9 mouse cellular contexts compared by ENCODE assay signal in genomic region chr1:165814521-165815278, GRCm38 (mm10). TPM values are rescaled to one million over a fixed set of nuclear protein-coding genes. Genes with fewer than 3 reads are reported as not detected.
DNase-seq lines count a peak whose midpoint lies in the region; ATAC-seq lines count a peak whose summit lies in the region.
"Had no signal": no experiment of that assay in that cellular context is flagged by ENCODE, and none has a peak within 500 bp of the region (broad histone marks: within the 10 kb centered on the region; RNA-seq: fewer than 3 reads in every experiment).

No protein-coding gene starts in this region.

- 42% methylated on average over 14 of the region's 14 CpGs for WGBS in lung, embryonic 15.5 days
- WGBS in embryonic facial prominence, embryonic 15.5 days = 21% methylated on average over 14 of the region's 14 CpGs
- WGBS in hindbrain, embryonic 14.5 days = 12% methylated on average over 14 of the region's 14 CpGs
- WGBS in neural tube, embryonic 14.5 days = 16% methylated on average over 14 of the region's 14 CpGs

- H3K4me1 ChIP-seq in lung, embryonic 15.5 days = peaks cover 11% of the 10 kb centered on the region; the same call in 1 of the 2 replicates
- H3K4me1 ChIP-seq in embryonic facial prominence, embryonic 15.5 days = peaks cover 19% of the 10 kb centered on the region
- H3K4me1 ChIP-seq in hindbrain, embryonic 14.5 days (replicated peaks; ENCODE audit: control insufficient read depth, insufficient read depth, low read length) = peaks cover 14% of the 10 kb centered on the region
- H3K4me1 ChIP-seq in neural tube, embryonic 14.5 days (ENCODE audit: control insufficient read depth, insufficient read depth, low read length) = peaks cover 12% of the 10 kb centered on the region; the same call in 1 of the 2 replicates

- no peak for ATAC-seq in lung, embryonic 15.5 days (ENCODE audit: borderline replicate concordance, extremely low read depth, low FRiP score, low TSS enrichment)
- ATAC-seq in embryonic facial prominence, embryonic 15.5 days (ENCODE audit: insufficient number of reproducible peaks, low FRiP score, low TSS enrichment, low read depth) = no peak
- no peak for ATAC-seq in hindbrain, embryonic 14.5 days (ENCODE audit: low FRiP score)
- no peak for ATAC-seq in neural tube, embryonic 14.5 days (ENCODE audit: low read depth)

- no peaks in the 10 kb centered on the region for H3K36me3 ChIP-seq in lung, embryonic 15.5 days
- no peaks in the 10 kb centered on the region for H3K36me3 ChIP-seq in embryonic facial prominence, embryonic 15.5 days
- H3K36me3 ChIP-seq in hindbrain, embryonic 14.5 days (replicated peaks; ENCODE audit: control insufficient read depth, insufficient read depth) = no peaks in the 10 kb centered on the region
- H3K36me3 ChIP-seq in neural tube, embryonic 14.5 days (ENCODE audit: control insufficient read depth, insufficient read depth, low read length) = no peaks in the 10 kb centered on the region
- H3K36me3 ChIP-seq: liver, embryonic 15.5 days had no signal

- H3K4me3 ChIP-seq in lung, embryonic 15.5 days = no peak overlapping the region
- no peak overlapping the region for H3K4me3 ChIP-seq in embryonic facial prominence, embryonic 15.5 days (replicated peaks)
- no peak overlapping the region for H3K4me3 ChIP-seq in hindbrain, embryonic 14.5 days (replicated peaks; ENCODE audit: low read length)
- H3K4me3 ChIP-seq in neural tube, embryonic 14.5 days (ENCODE audit: low read depth, low read length) = no peak overlapping the region
- H3K4me3 ChIP-seq: liver, embryonic 15.5 days had no signal

- 0 out of 2 replicates have a peak, but pooled peaks cover 4% of the 10 kb centered on the region for H3K27me3 ChIP-seq in lung, embryonic 15.5 days
- peaks cover 31% of the 10 kb centered on the region for H3K27me3 ChIP-seq in embryonic facial prominence, embryonic 15.5 days
- peaks cover 29% of the 10 kb centered on the region for H3K27me3 ChIP-seq in hindbrain, embryonic 14.5 days (ENCODE audit: control insufficient read depth, insufficient read depth, low read length)
- peaks cover 6% of the 10 kb centered on the region; the same call in 1 of the 2 replicates for H3K27me3 ChIP-seq in neural tube, embryonic 14.5 days (ENCODE audit: control insufficient read depth, insufficient read depth, low read length)

- H3K9me3 ChIP-seq in lung, embryonic 15.5 days = no peaks in the 10 kb centered on the region
- H3K9me3 ChIP-seq in embryonic facial prominence, embryonic 15.5 days (replicated peaks) = no peaks in the 10 kb centered on the region
- H3K9me3 ChIP-seq in hindbrain, embryonic 14.5 days (ENCODE audit: control insufficient read depth, low read length) = no peaks in the 10 kb centered on the region
- H3K9me3 ChIP-seq in neural tube, embryonic 14.5 days (ENCODE audit: control insufficient read depth, low read length) = no peaks in the 10 kb centered on the region
- H3K9me3 ChIP-seq: liver, embryonic 15.5 days had no signal

- H3K9ac ChIP-seq in lung, embryonic 15.5 days = no peak overlapping the region
- H3K9ac ChIP-seq in embryonic facial prominence, embryonic 15.5 days = no peak overlapping the region
- H3K9ac ChIP-seq in hindbrain, embryonic 14.5 days = no peak overlapping the region
- H3K9ac ChIP-seq in neural tube, embryonic 14.5 days (replicated peaks; ENCODE audit: low read depth, low read length) = 0 out of 2 replicates have a peak overlapping the region, but pooled peaks have one; percentile 21
- H3K9ac ChIP-seq: liver, embryonic 15.5 days had no signal

- H3K27ac ChIP-seq in lung, embryonic 15.5 days = no peak overlapping the region
- H3K27ac ChIP-seq in embryonic facial prominence, embryonic 15.5 days (replicated peaks) = no peak overlapping the region
- 0 out of 2 replicates have a peak overlapping the region, but pooled peaks have one; percentile 38 for H3K27ac ChIP-seq in hindbrain, embryonic 14.5 days
- H3K27ac ChIP-seq in neural tube, embryonic 14.5 days (ENCODE audit: low read depth, low read length) = peak overlapping the region; percentile 28; the same call in 1 of the 2 replicates
- H3K27ac ChIP-seq: liver, embryonic 15.5 days had no signal

- H3K4me2 ChIP-seq in lung, embryonic 15.5 days = peak overlapping the region; percentile 5; the same call in 1 of the 2 replicates
- H3K4me2 ChIP-seq in embryonic facial prominence, embryonic 15.5 days (replicated peaks) = peak overlapping the region; percentile 17; the same call in 1 of the 2 replicates
- peak overlapping the region; percentile 10; the same call in 1 of the 2 replicates for H3K4me2 ChIP-seq in hindbrain, embryonic 14.5 days (replicated peaks)
- peak overlapping the region; percentile 12; the same call in 1 of the 2 replicates for H3K4me2 ChIP-seq in neural tube, embryonic 14.5 days (ENCODE audit: low read depth, low read length)
- H3K4me2 ChIP-seq: liver, embryonic 15.5 days had no signal

- DNase-seq in lung, postnatal 25 days (ENCODE audit: low spot score) = no peak
- no peak for DNase-seq in hindbrain, embryonic 14.5 days (ENCODE audit: low spot score)
- DNase-seq in adrenal gland, adult (ENCODE audit: inconsistent age in 2 of 2, low spot score in 1 of 2) = no peak
- no peak for DNase-seq in urinary bladder, postnatal 10 days (ENCODE audit: low spot score)
- DNase-seq in cerebellum, adult 11-12 months = no peak

RNA-seq across cellular contexts. Expression of gene Cd247, which starts 26.2 kb away (rescaled TPM):
- 1.3 and 2.6 TPM in 2 replicates for polyA plus RNA-seq in lung, embryonic 15.5 days (2015; fragmentation: Nextera tagmentation; extraction: Ambion mirVana)
- 0.99 and 1.00 TPM in 2 replicates for polyA plus RNA-seq in embryonic facial prominence, embryonic 15.5 days (2015; fragmentation: Nextera tagmentation; extraction: Ambion mirVana)
- polyA plus RNA-seq in hindbrain, embryonic 14.5 days (2014; fragmentation: Nextera tagmentation; extraction: Ambion mirVana) = 0.54 and 0.90 TPM in 2 replicates
- 0.99 and 1.1 TPM in 2 replicates for polyA plus RNA-seq in neural tube, embryonic 14.5 days (2014; fragmentation: Nextera tagmentation; extraction: Ambion mirVana)

RNA-seq across cellular contexts. Expression of gene Creg1, which starts 51.2 kb away (rescaled TPM):
- polyA plus RNA-seq in lung, embryonic 15.5 days (2015; fragmentation: Nextera tagmentation; extraction: Ambion mirVana) = 66.3 and 74.9 TPM in 2 replicates
- 61.1 and 62.8 TPM in 2 replicates for polyA plus RNA-seq in embryonic facial prominence, embryonic 15.5 days (2015; fragmentation: Nextera tagmentation; extraction: Ambion mirVana)
- 35.2 and 36.5 TPM in 2 replicates for polyA plus RNA-seq in hindbrain, embryonic 14.5 days (2014; fragmentation: Nextera tagmentation; extraction: Ambion mirVana)
- polyA plus RNA-seq in neural tube, embryonic 14.5 days (2014; fragmentation: Nextera tagmentation; extraction: Ambion mirVana) = 39.7 and 43.0 TPM in 2 replicates

Comparison
In these comparisons a context has a peak if more than half of its experiments do, and no peak if none do; other contexts are left out.
1. H3K27ac ChIP-seq: peak in hindbrain, embryonic 14.5 days (single experiment) and neural tube, embryonic 14.5 days (single experiment); none in lung, embryonic 15.5 days (single experiment) and embryonic facial prominence, embryonic 15.5 days (single experiment).
2. Peak in every context shown above with its lines, with median percentiles within 50 percentile points of each other: H3K4me2 ChIP-seq.